Mouse (Mus musculus) spleen, adult 2 months (tissue): ENCODE measurements around the gene Slf2. TPM values are rescaled to one million over a fixed set of nuclear protein-coding genes. Genes with fewer than 3 reads are reported as not detected.
A peak's percentile ranks its signal among the peaks of the same experiment; 100 is the strongest.

Experiments used
- DNase-seq, 2 experiments: peaks; one replicate each; pipeline versions ENCODE4 v3.0.0 to v3.0.0-alpha.2; 2012 to 2021; ENCODE audit warnings: low spot score in 2 of 2, low read depth in 1 of 2
- H3K27ac ChIP-seq: fragments of 200-500 bp; 2 replicates; pipeline ENCODE4 v1.5.1; 2012; ENCODE audit warnings: low read length, inconsistent platforms; ENCODE audit not compliant: insufficient read depth
- H3K27me3 ChIP-seq: fragments of 200-500 bp; 2 replicates; pipeline ENCODE4 v1.6.1; 2012; ENCODE audit warnings: mild to moderate bottlenecking, moderate library complexity, low read length, inconsistent platforms; ENCODE audit not compliant: control insufficient read depth, insufficient read depth
- H3K36me3 ChIP-seq: fragments of 200-500 bp; 2 replicates; pipeline ENCODE4 v1.6.1; 2012; ENCODE audit warnings: mild to moderate bottlenecking, low read length, inconsistent platforms; ENCODE audit not compliant: control insufficient read depth, insufficient read depth
- H3K4me1 ChIP-seq: fragments of 200-500 bp; 2 replicates; pipeline ENCODE4 v1.6.1; 2011; ENCODE audit warnings: inconsistent platforms; ENCODE audit not compliant: control insufficient read depth, insufficient read depth, insufficient read length
- H3K4me3 ChIP-seq: fragments of 200-500 bp; 2 replicates; pipeline ENCODE4 v1.5.1; 2011; ENCODE audit warnings: mild to moderate bottlenecking, inconsistent platforms; ENCODE audit not compliant: insufficient read depth, insufficient read length; ENCODE audit errors: extremely low read depth
- CTCF ChIP-seq: fragments of 200-500 bp; IDR thresholded peaks from 2 replicates; pipeline ENCODE4 v1.5.1; 2011; ENCODE audit warnings: mild to moderate bottlenecking, inconsistent platforms; ENCODE audit not compliant: insufficient read depth, insufficient read length, insufficient replicate concordance; ENCODE audit errors: extremely low read depth
- POLR2A ChIP-seq: fragments of 200-500 bp; IDR thresholded peaks from 2 replicates; pipeline ENCODE4 v1.6.1; 2011; ENCODE audit warnings: low read depth, low read length, inconsistent platforms
- WGBS: fragments of 180-500 bp; shearing (Covaris S2); methylation state at CpG from one replicate; pipeline ENCODE4 v1.1.7; 2018; 5-methylcytosine and 5-hydroxymethylcytosine counted together
- polyA plus RNA-seq: library from polyadenylated mRNA; depleted of rRNA; stranded (reverse); fragments of >200 nt; gene quantifications from 2 replicates; pipeline ENCODE4 v1.2.3, GENCODE M21; 2012

Slf2 gene
- polyA plus RNA-seq, 1 experiment, result 26.8 TPM

DNA sequence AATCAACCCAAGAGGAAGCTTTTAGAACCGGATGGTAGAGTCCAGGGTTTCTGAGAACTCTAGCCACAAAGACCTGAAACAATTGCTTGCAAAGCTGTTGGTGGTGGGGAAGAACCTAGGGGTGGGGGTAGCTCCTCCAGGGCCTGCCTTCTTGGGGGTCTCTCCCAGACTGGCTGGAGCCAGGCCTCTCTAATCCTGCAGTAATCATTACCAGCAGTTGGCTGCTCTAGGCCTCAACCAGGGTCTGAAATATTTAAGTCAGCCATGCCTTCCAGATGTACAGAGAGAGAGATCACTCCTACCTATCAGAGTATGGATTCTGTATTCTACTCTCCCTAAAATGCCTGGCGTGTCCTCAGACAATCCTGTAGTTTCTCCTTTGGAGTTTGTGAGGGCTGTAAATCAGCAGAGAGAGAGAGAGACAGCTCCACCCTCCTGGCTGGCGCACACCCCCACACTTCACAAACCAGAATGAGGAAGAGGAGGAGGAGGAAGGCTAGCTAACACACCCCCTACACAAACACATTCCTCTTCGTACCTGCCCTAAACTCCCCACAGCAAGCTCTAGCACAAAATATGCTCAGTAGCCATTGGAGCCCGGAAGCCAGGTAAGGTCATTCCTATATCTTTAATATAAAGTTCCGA, 82.8 kb downstream of the Slf2 start:
- no peak overlapping the region for H3K27ac ChIP-seq
- TF ChIP-seq CTCF (no peak), POLR2A (no peak)
- H3K27me3 ChIP-seq, result peaks cover 11% of the 10 kb centered on the region
- DNase-seq, result no peak
- peaks cover 3% of the 10 kb centered on the region; the same call in 1 of the 2 replicates for H3K36me3 ChIP-seq
- peaks cover 15% of the 10 kb centered on the region; the same call in 1 of the 2 replicates for H3K4me1 ChIP-seq
- WGBS, result 58% methylated on average over 6 of the region's 6 CpGs
- no peak overlapping the region for H3K4me3 ChIP-seq

DNA sequence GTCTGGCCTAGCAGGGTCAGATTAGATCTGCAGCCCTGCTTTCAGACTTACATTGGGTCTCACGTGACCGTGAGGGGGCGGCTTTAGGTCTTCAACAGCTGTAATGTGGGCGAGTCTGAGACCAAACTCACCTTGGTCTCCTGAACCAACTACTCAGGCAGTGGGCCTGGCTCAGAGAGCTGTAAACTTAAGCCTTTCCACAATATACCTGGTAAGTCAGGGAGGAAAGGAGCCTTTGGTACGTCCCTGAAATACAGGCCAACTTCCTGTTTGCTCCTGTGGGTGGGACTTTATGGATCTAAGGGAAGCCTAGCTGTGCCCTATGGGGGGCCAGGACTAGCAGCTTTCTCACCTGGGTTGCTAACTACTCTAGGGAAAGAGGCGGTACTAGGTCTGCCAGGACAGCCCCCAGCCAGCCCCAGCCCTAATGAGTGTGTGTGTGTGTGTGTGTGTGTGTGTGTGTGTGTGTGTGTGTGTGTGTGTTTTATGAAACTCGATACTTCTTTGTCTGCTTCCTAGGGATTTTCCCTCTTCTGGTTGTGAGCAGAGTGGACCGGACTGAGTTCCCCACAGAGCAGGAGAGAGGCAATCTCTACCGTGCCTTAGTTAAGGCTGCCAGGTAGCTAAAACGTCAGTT, 83.5 kb downstream of the Slf2 start, which contains the start of gene Lzts2:
TSS of gene Lzts2 (plus strand) at position 80 of the 637 bp plus-strand sequence.
- no peak for TF ChIP-seq CTCF
- no peak for TF ChIP-seq POLR2A
- DNase-seq, result no peak
- Histone ChIP-seq H3K4me3 (peak within 1 kb of the TSS; percentile 69), H3K4me1 (peaks cover 15% of the 10 kb centered on the region; the same call in 1 of the 2 replicates), H3K27ac (peak within 1 kb of the TSS; percentile 55; the same call in 1 of the 2 replicates), H3K27me3 (peaks cover 11% of the 10 kb centered on the region), H3K36me3 (peaks cover 3% of the 10 kb centered on the region; the same call in 1 of the 2 replicates)
- 12% methylated on average over 10 of the region's 10 CpGs for WGBS

DNA sequence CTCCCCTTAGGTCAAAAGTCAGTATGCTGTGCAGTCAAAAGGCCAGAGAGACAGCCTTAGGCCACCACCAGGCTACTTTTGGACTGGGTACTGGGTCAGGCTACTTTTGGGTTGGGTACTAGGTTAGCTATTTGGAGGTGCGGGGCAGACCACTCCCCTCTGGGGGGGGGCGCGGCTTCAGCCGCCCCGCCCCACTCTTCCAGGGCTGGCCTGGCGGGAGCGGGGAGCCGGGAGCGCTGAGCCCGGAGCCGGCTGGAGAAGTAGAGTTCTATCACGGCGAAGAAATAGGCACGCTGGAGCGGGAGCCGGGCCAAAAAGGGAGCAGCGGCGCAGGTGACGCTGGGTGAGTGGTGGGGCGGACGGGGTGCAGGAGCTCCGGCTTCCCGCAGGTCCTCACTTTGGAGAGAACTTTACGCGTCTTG, 84.0 kb downstream of the Slf2 start:
- Histone ChIP-seq H3K4me3 (peak overlapping the region; percentile 69), H3K4me1 (peaks cover 15% of the 10 kb centered on the region; the same call in 1 of the 2 replicates), H3K27ac (peak overlapping the region; percentile 55; the same call in 1 of the 2 replicates), H3K36me3 (peaks cover 2% of the 10 kb centered on the region; the same call in 1 of the 2 replicates), H3K27me3 (peaks cover 11% of the 10 kb centered on the region)
- 2% methylated on average over 25 of the region's 25 CpGs for WGBS
- DNase-seq, result no peak
- TF ChIP-seq POLR2A (no peak), CTCF (no peak)

DNA sequence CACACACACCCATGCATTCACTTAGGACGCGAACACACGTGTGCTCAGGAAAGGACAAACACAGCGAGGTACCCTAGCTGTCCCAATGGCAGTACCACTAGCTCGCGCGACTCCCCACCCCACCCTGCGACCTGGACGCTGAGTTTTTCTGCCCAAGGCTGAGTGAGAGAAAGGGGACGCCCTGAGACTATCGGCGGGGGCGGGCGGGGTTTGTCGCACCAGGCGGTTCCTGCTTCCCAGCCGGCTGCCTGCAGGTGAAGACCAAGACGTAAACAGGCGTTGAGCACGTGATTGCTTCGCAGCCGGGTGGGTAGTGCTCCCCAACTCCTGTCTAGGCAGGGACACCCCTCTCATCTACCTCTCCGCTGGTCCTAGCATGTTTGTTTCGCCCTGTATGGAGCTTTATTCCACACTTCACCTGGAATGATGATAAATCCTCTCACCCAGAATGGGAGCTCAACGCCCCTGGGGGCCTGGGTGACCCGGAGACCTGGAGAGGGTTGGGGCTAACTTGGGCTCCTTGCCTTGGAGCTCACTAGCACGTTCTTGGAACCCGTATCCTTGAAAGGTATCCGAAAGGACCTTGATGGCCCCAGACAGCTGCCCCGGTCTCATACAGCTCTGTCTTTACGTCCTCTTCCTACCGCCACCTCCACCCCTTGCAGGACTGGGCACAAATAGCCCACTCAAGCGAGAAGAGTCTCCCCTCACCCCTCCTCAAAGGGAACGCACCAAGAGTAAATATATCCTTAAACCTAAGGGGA, 84.7 kb downstream of the Slf2 start:
- peaks cover 15% of the 10 kb centered on the region; the same call in 1 of the 2 replicates for H3K4me1 ChIP-seq

DNA sequence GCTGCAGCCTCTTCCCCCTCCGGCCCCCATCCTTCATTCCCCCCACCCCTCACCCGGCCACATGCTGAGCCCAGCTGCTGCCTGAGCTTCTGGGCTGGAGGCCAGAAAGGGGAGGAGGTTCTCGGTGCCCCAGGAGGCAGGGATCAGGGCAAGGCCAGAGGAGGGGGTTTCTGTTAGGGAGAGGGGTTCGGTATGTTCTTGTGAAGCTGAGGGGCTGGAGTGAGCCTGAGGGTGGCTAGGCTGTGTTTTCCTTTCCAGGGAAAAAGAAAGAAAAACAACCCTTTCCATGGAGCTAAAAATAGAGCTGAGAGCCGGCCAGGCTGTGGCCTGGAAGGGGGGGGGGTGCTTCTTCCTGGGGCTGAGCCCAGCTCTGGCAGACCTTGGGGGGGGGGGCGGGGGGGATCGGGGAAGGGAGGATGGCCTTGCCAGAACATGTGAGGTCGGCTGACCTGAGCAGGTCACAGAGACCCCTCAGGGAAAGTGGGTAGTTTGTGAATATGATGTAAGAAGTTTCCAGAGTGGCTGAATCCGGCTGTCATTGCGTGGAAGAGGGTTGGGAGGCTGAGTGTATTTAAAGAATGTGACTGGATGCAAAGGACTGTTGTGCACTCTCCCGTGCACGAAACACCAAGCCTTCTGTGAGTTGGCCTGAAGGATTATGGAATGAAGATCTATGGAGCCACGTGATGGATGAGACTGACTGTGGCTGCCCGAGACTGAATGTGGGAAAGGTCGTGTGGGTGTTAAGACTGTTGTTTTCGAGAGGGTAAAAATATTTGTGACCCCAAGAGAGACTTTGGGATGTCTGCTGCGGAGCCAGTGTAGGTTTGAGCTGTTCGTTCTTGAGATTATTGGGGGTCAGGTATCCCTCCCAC, 85.6 kb downstream of the Slf2 start:
- H3K36me3 ChIP-seq, result no peaks in the 10 kb centered on the region; the same call in 1 of the 2 replicates
- H3K27ac ChIP-seq, result peak overlapping the region; percentile 58; the same call in 1 of the 2 replicates
- WGBS, result 4% methylated on average over 18 of the region's 18 CpGs
- H3K4me3 ChIP-seq, result peak overlapping the region; percentile 69; the same call in 1 of the 2 replicates
- no peak for DNase-seq
- H3K4me1 ChIP-seq, result peaks cover 15% of the 10 kb centered on the region; the same call in 1 of the 2 replicates
- TF ChIP-seq CTCF, result no peak
- TF ChIP-seq POLR2A, result no peak
- H3K27me3 ChIP-seq, result peaks cover 11% of the 10 kb centered on the region

More for the DNA sequence above, 84.7 kb downstream of the Slf2 start:
- Histone ChIP-seq H3K27me3 (peaks cover 11% of the 10 kb centered on the region), H3K36me3 (no peaks in the 10 kb centered on the region; the same call in 1 of the 2 replicates), H3K4me3 (peak overlapping the region; percentile 69), H3K27ac (peak overlapping the region; percentile 55)
- WGBS, result under 1% methylated on average over 31 of the region's 34 CpGs
- TF ChIP-seq POLR2A (no peak), CTCF (no peak)
- DNase-seq, result peak in 1 of 2 experiments; percentile 63
